Mouse (Mus musculus) liver, embryonic 14.5 days (tissue): ENCODE measurements around the gene Nnmt.

Experiments
- CTCF ChIP-seq: IDR thresholded peaks from 2 replicates; pipeline ENCODE4 v1.5.1; 2016; ENCODE audit warnings: antibody characterized with exemption, low read depth, control low read depth
- EP300 ChIP-seq: IDR thresholded peaks from 2 replicates; pipeline ENCODE4 v1.6.1; 2016; ENCODE audit warnings: antibody characterized with exemption, low read depth

DNA sequence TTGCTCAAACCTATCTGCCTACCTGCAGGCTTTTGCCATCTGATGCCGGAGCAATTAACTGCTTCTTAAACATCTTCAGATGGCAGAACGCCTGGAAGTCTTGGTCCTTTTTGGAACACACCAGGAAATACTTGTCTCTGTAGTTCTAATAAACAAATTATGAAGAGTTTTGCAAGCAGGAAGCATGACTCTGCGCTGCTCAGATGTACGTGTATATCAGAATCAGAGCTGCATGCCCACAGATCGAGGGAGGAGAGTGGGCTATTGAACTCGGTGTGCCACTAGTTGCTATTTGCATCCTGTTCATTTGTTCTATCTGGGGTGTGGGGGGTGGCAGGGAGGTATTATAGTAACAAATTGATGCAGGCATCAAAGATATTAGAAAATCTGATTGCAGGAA is 28.2 kb upstream of the Nnmt start:
- no peak for TF ChIP-seq CTCF
- TF ChIP-seq EP300, result no peak
